Mouse (Mus musculus) ES-E14 (cell line): ENCODE data around the gene Crybg2. TPM values are rescaled to one million over a fixed set of nuclear protein-coding genes. Genes with fewer than 3 reads are reported as not detected.
A peak's percentile ranks its signal among the peaks of the same experiment; 100 is the strongest.

Experiments
- DNase-seq: peaks from one replicate; pipeline ENCODE4 v3.0.0-alpha.2; 2013; ENCODE audit warnings: low read depth, low spot score
- H3K27ac ChIP-seq: 2 replicates; pipeline ENCODE4 v1.5.1; 2012; ENCODE audit warnings: low read depth, mild to moderate bottlenecking, low read length, moderate library complexity, mixed read lengths; ENCODE audit not compliant: poor library complexity, insufficient read depth, severe bottlenecking
- H3K36me3 ChIP-seq: 2 replicates; pipeline ENCODE4 v1.6.1; 2012; ENCODE audit warnings: mild to moderate bottlenecking, low read length, moderate library complexity, mixed read lengths; ENCODE audit not compliant: control insufficient read depth, poor library complexity, insufficient read depth, severe bottlenecking
- H3K4me1 ChIP-seq, 2 experiments: fragments of 150-350 bp in 1 of 2; sonication (generic) in 1 of 2; 2 replicates each; pipeline ENCODE4 v1.6.1; 2012; ENCODE audit warnings: low read length in 2 of 2, mild to moderate bottlenecking in 1 of 2, mixed read lengths in 1 of 2; ENCODE audit not compliant: control insufficient read depth in 2 of 2, insufficient read depth in 2 of 2, poor library complexity in 1 of 2
- H3K4me3 ChIP-seq, 2 experiments: fragments of 150-350 bp in 1 of 2; sonication (generic) in 1 of 2; 2 replicates each; pipeline ENCODE4 v1.5.1; 2012; ENCODE audit warnings: low read length in 2 of 2, low read depth in 1 of 2, mild to moderate bottlenecking in 1 of 2, mixed read lengths in 1 of 2; ENCODE audit not compliant: insufficient read depth in 1 of 2, poor library complexity in 1 of 2, severe bottlenecking in 1 of 2
- H3K9ac ChIP-seq: 2 replicates; pipeline ENCODE4 v1.6.1; 2012; ENCODE audit warnings: low read depth, mild to moderate bottlenecking, low read length, mixed read lengths; ENCODE audit not compliant: poor library complexity, insufficient read depth, severe bottlenecking
- H3K9me3 ChIP-seq: fragments of 150-350 bp; sonication (generic); 2 replicates; pipeline ENCODE4 v1.6.1; 2012; ENCODE audit warnings: low read depth, mild to moderate bottlenecking, low read length; ENCODE audit not compliant: control insufficient read depth, insufficient read depth
- CHD2 ChIP-seq: IDR thresholded peaks from 2 replicates; pipeline ENCODE4 v1.6.1; 2014; ENCODE audit warnings: mild to moderate bottlenecking, low read depth, low read length, inconsistent platforms
- HCFC1 ChIP-seq: IDR thresholded peaks from 2 replicates; pipeline ENCODE4 v1.6.1; 2012; ENCODE audit warnings: low read length, inconsistent platforms, borderline replicate concordance; ENCODE audit not compliant: insufficient read depth
- MAFK ChIP-seq: IDR thresholded peaks from 2 replicates; pipeline ENCODE4 v1.6.1; 2014; ENCODE audit warnings: mild to moderate bottlenecking, low read depth, low read length, inconsistent platforms; ENCODE audit not compliant: insufficient read depth
- ZC3H11A ChIP-seq: IDR thresholded peaks from 2 replicates; pipeline ENCODE4 v1.6.1; 2012; ENCODE audit warnings: low read depth, mild to moderate bottlenecking, inconsistent platforms, low read length, borderline replicate concordance
- ZNF384 ChIP-seq: IDR thresholded peaks from 2 replicates; pipeline ENCODE4 v1.6.1; 2012; ENCODE audit warnings: low read depth, low read length, inconsistent platforms
- in situ Hi-C, 2 experiments: fragments of 600-800 bp; cut with MboI; formaldehyde crosslinking; loops; one replicate each; pipeline ENCODE4 v1.15.1; 2025; ENCODE audit warnings: low sequenced_read_pairs in 2 of 2, inconsistent platforms in 1 of 2; ENCODE audit not compliant: unreplicated experiment in 2 of 2
- total RNA-seq: library from RNA; depleted of rRNA; stranded (reverse); fragments of 300-350 nt; gene quantifications from 2 replicates; pipeline ENCODE4 v1.2.3, GENCODE M21; 2012

The Crybg2 gene
- total RNA-seq, 1 experiment, result 12.6 TPM

GRCm38 (mm10) chr4:134061166-134061830 lies 683 bp downstream of the Crybg2 start:
- Histone ChIP-seq H3K4me1 (peaks cover 6 to 35% of the 10 kb centered on the region in 2 experiments), H3K9ac (no peak overlapping the region), H3K4me3 (no peak overlapping the region), H3K36me3 (no peaks in the 10 kb centered on the region), H3K27ac (peak overlapping the region; percentile 31; the same call in 1 of the 2 replicates), H3K9me3 (no peaks in the 10 kb centered on the region)
- peak; percentile 55 for DNase-seq
- no peak for TF ChIP-seq ZNF384
- TF ChIP-seq ZC3H11A, result no peak
- TF ChIP-seq CHD2, result no peak
- no peak for TF ChIP-seq MAFK
- TF ChIP-seq HCFC1, result no peak
- in situ Hi-C loops, result no loop called here

GRCm38 (mm10) chr4:134061944-134062446 lies 1.4 kb downstream of the Crybg2 start:
- no peak overlapping the region for H3K4me3 ChIP-seq
- in situ Hi-C loops, result no loop called here

GRCm38 (mm10) chr4:134062561-134062960 lies 1.9 kb downstream of the Crybg2 start:
- no peak for DNase-seq
- Histone ChIP-seq H3K27ac (no peak overlapping the region), H3K9ac (no peak overlapping the region), H3K4me3 (no peak overlapping the region), H3K4me1 (peaks cover 7 to 40% of the 10 kb centered on the region in 2 experiments), H3K9me3 (no peaks in the 10 kb centered on the region), H3K36me3 (no peaks in the 10 kb centered on the region)
- in situ Hi-C loops, result no loop called here
- TF ChIP-seq MAFK, result no peak

More at GRCm38 (mm10) chr4:134061944-134062446, 1.4 kb downstream of the Crybg2 start:
- no peak overlapping the region for H3K9ac ChIP-seq
- no peaks in the 10 kb centered on the region for H3K36me3 ChIP-seq
- no peaks in the 10 kb centered on the region for H3K9me3 ChIP-seq
- H3K27ac ChIP-seq, result peak overlapping the region; percentile 31; the same call in 1 of the 2 replicates
- no peak for DNase-seq
- H3K4me1 ChIP-seq, result peaks cover 6 to 35% of the 10 kb centered on the region in 2 experiments
- TF ChIP-seq CHD2 (no peak), ZC3H11A (no peak), HCFC1 (no peak), MAFK (no peak), ZNF384 (no peak)

GRCm38 (mm10) chr4:134065431-134066004 lies 4.9 kb downstream of the Crybg2 start:
- H3K36me3 ChIP-seq, result no peaks in the 10 kb centered on the region
- in situ Hi-C loops, result no loop called here
- no peaks in the 10 kb centered on the region for H3K9me3 ChIP-seq
- peak overlapping the region; percentile 37; the same call in 1 of the 2 replicates for H3K9ac ChIP-seq
- peak overlapping the region; percentile 3; the same call in 1 of the 2 replicates for H3K27ac ChIP-seq
- DNase-seq, result no peak
- peaks cover 12 to 45% of the 10 kb centered on the region in 2 experiments; a peak in 3 of 4 replicates for H3K4me1 ChIP-seq
- peak overlapping the region; percentile 54 to 56; a peak in 3 of 4 replicates for H3K4me3 ChIP-seq
- TF ChIP-seq ZC3H11A (no peak), MAFK (no peak), ZNF384 (no peak), HCFC1 (no peak), CHD2 (no peak)

DNA sequence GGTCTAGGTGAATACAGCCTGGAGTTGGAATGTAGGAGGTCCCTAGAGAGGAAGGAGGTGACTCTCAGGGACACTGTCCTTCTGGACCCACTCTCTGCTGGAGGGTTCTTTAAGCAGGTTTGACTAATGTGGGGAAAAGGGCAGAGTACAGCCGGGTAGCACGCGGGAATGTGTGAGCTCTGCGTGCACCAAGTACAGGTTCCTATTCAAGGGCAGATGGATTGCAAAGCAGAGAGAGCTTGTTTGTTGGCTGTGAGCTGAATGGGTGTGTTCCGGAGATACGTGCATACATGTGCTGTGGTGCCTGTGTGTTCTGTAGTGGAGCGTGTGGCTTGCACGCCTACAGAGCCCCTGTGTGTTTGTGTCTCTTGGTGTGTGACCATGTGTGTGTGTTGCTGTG lies 6.8 kb downstream of the Crybg2 start:
- no peak overlapping the region for H3K9ac ChIP-seq
- H3K4me3 ChIP-seq, result no peak overlapping the region
- H3K9me3 ChIP-seq, result no peaks in the 10 kb centered on the region
- no peak for TF ChIP-seq ZC3H11A
- TF ChIP-seq MAFK, result no peak
- TF ChIP-seq HCFC1, result no peak
- TF ChIP-seq ZNF384, result no peak
- no peak for TF ChIP-seq CHD2
- no peaks in the 10 kb centered on the region for H3K36me3 ChIP-seq
- DNase-seq, result no peak
- in situ Hi-C loops, result no loop called here
- H3K27ac ChIP-seq, result no peak overlapping the region
- H3K4me1 ChIP-seq, result peaks cover 10 to 38% of the 10 kb centered on the region in 2 experiments; a peak in 3 of 4 replicates
